Mouse (Mus musculus): ENCODE results near the gene Sub1. TPM values are rescaled to one million over a fixed set of nuclear protein-coding genes. Genes with fewer than 3 reads are reported as not detected.

Gene Sub1
- polyA plus RNA-seq, 1 experiment = 7.9 TPM

GRCm38 (mm10) chr15:12019443-12019842 is 22.7 kb upstream of the Sub1 start:
- TF ChIP-seq GATA1 (IDR thresholded peaks at IDR 0.05; ENCODE audit: low read length) = no peak

- no peak for TF ChIP-seq GATA1 (IDR thresholded peaks at IDR 0.05; ENCODE audit: low read length)
These were observed 21.6 kb upstream of the Sub1 start for GRCm38 (mm10) chr15:12018428-12018757.

GRCm38 (mm10) chr15:12017700-12018427 is 21.1 kb upstream of the Sub1 start:
- TF ChIP-seq GATA1 (IDR thresholded peaks at IDR 0.05; ENCODE audit: low read length) = no peak

- TF ChIP-seq GATA1 (IDR thresholded peaks at IDR 0.05; ENCODE audit: low read length) = no peak
These were observed 17.6 kb upstream of the Sub1 start for GRCm38 (mm10) chr15:12014197-12014905.

- TF ChIP-seq GATA1 (IDR thresholded peaks at IDR 0.05; ENCODE audit: low read length) = no peak
These were observed 16.9 kb upstream of the Sub1 start for GRCm38 (mm10) chr15:12013532-12014196.

GRCm38 (mm10) chr15:12010602-12011044 is 13.8 kb upstream of the Sub1 start:
- TF ChIP-seq GATA1 (IDR thresholded peaks at IDR 0.05; ENCODE audit: low read length) = no peak

- TF ChIP-seq GATA1 (IDR thresholded peaks at IDR 0.05; ENCODE audit: low read length) = no peak
These were observed 13.2 kb upstream of the Sub1 start for GRCm38 (mm10) chr15:12009712-12010601.

GRCm38 (mm10) chr15:12008894-12009293 is 12.1 kb upstream of the Sub1 start:
- TF ChIP-seq GATA1 (IDR thresholded peaks at IDR 0.05; ENCODE audit: low read length) = no peak

- TF ChIP-seq GATA1 (IDR thresholded peaks at IDR 0.05; ENCODE audit: low read length) = no peak
These were observed 11.4 kb upstream of the Sub1 start for GRCm38 (mm10) chr15:12007971-12008800.

GRCm38 (mm10) chr15:12007421-12007820 is 10.6 kb upstream of the Sub1 start:
- TF ChIP-seq GATA1 (IDR thresholded peaks at IDR 0.05; ENCODE audit: low read length) = no peak

GRCm38 (mm10) chr15:12006169-12006568 is 9.4 kb upstream of the Sub1 start:
- TF ChIP-seq GATA1 (IDR thresholded peaks at IDR 0.05; ENCODE audit: low read length) = no peak

- TF ChIP-seq GATA1 (IDR thresholded peaks at IDR 0.05; ENCODE audit: low read length) = no peak
These were observed 975 bp downstream of the Sub1 start for GRCm38 (mm10) chr15:11995815-11996201.

- no peak for TF ChIP-seq GATA1 (IDR thresholded peaks at IDR 0.05; ENCODE audit: low read length)
These were observed 1.6 kb downstream of the Sub1 start for GRCm38 (mm10) chr15:11994921-11995814.

- TF ChIP-seq GATA1 (IDR thresholded peaks at IDR 0.05; ENCODE audit: low read length) = no peak
These were observed 2.8 kb downstream of the Sub1 start for GRCm38 (mm10) chr15:11994006-11994405.

Measured in G1E-ER4 (cell line).